Mouse (Mus musculus) inflammation-experienced regulatory T-cells (primary cell): ENCODE measurements around the gene Thada. TPM values are rescaled to one million over a fixed set of nuclear protein-coding genes. Genes with fewer than 3 reads are reported as not detected.

Experiments
- polyA plus RNA-seq, 2 experiments: library from polyadenylated mRNA; unstranded; fragments of 100-300 nt; shearing (Covaris generic); gene quantifications; one replicate each; pipeline ENCODE4 v1.2.1; 2017

Thada gene
- 100 to 1,000 TPM in 1 of 2 experiments, 10 to 100 TPM in 1; 66.8 to 117 TPM for polyA plus RNA-seq

DNA sequence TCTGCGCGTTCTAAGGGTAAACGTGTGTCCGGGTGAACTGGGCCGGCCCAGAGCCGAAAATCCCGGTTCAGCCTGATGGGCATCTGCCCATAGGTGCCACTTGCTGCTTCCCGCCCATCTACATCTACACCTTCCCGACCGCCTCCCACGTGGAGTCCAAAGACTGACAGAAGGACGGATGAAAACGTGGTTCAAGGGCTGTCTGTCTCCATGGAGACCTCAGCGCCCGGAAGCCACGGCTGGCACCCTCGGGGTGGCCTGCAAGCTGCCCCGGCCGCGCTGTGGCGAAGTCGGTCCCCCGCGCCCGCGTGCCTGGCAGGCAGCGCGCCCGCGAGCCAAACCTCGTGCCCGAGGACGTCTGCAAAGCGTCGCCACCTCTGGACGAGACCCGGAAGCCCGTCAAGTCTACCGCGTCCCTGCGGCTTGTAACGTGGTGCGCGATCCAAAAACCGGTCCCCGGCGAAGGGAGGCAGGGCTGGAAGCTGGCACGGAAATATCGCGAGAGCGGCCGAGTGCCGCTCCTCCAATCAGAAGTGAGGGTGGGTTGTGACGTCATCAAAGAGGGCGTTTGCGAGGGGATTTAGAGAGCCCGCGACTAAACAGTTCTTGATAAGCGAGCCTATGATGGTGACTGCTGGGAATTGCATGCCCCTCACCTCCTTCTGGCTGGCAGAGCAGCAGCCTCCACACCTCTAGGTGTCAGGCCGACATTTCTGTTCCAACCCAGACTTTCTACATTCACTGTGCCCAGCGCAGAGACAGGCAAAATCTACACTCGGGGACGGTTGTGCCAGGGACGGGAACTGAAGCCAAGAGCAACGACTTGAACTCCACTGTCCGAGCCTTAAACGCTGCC is at the start of gene Thada:
Gene Thada, minus strand, starts transcription at position 453 of the 856 bp plus-strand sequence.

DNA sequence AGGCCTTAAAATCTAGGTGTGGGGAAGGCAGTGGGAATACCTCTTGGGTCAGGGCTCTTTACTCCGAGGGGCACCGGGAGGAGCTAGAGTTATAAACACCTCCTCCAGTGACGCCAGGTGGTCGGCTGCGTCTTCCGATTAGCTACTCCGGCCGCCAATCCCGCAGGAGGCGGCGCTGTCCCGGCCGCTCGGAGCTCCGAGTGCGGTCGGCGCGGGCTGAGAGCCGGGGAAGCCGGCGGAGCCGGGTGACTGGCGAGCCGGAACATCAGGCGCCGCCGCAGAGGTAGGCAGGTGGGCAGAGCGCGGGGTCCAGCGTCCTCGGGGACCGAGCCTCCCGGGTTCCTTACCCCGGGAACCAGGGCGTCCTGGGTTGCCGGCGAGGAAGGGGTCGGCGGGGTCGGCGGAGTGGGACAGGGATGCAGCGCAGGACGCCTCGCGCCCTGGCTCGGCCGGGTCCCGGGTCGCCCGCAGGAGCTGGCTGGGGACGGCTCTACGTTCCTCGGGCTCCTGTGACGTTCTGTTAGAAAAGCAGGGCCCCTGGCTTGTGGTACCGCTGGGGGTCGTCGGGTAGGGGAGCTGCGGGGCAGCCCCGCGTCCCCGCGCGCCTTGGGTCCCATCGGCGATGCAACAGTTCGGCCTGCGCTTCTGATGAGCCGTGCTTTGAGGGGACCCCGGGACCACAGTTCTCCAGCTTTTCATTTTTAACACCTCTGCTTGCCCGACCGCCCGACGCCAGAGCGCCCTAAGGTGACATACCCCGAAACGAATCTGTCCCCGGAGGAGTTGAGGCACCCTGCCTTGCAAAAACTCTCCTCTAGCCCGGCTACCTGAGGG is 45.9 kb upstream of the Thada start, which contains the start of gene Plekhh2:
Gene Plekhh2, plus strand, starts transcription at position 214 of the 834 bp plus-strand sequence.

GRCm38 (mm10) chr17:84187727-84188373 is 278.2 kb downstream of the Thada start, which contains the start of gene Zfp36l2:
Zfp36l2 (minus strand) TSS chr17:84187947.

Other genes with a start within 250 kb of the Thada start
- gene Plekhh2, start 45.7 kb upstream of the Thada start, polyA plus RNA-seq = 1 to 10 TPM in 1 of 2 experiments, under 1 TPM in 1; 0.12 to 1.7 TPM
- 1 to 10 TPM in 1 of 2 experiments, not detected in 1; 3.7 TPM for gene Dync2li1, start 160.3 kb upstream of the Thada start, polyA plus RNA-seq
- gene Abcg8, start 210.1 kb upstream of the Thada start, polyA plus RNA-seq = not detected
- gene Abcg5, start 216.8 kb upstream of the Thada start, polyA plus RNA-seq = 1 to 10 TPM in 1 of 2 experiments, under 1 TPM in 1; 0.76 to 1.5 TPM